Mouse (Mus musculus): ENCODE measurements at regions not wholly inside any gene's neighbourhood (a gene's known extent, or its start where the extent isn't known, plus 50 kb on each side); places are given as distances from the start of the nearest gene placed in this dataset.
"Not testable (repeated sequence)": the region's sequence is repeated elsewhere in the genome, so short reads cannot be mapped to it uniquely, and the experiment has no call there.

DNA sequence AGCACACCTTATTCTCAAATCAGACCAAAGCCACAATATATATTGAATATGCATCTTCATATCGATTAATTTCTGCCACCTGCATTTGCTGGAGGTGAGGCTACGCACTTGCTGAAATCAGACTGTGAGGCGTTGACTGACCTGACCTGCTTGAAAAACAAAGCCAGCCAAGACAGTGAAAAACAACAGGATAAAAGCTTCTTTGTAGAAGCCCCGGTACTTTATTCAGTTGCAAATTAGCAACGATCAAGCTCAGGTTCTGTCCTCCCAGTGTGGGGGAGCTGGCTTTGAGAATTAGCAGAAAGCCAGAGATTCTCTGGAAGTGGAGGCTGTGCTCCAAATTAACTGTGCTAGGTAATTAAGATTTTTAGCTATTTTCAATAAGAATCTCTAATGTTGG, 100.6 kb downstream of the Vmn2r79 start:
- DNase-seq, result no peak

DNA sequence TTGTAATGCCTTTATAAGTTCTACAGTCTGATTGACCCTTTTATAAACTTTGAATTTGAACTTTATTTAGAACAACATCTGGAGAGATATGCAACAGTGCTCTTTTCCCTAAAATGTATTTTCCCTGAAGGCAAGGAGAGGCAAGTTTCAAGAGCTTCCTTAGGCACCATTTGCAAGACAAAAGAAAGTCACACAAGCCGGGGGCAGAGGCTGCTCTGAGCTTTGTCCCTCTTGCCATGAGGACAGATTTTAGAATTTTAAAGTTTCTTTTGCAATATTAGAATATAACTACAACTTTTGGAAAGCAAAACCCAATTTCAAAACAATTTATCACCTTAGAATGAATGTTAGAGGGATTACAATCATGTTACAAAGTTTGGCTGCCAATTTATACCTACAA, 103.7 kb downstream of the Vmn2r79 start:
- DNase-seq, result not testable (repeated sequence)

DNA sequence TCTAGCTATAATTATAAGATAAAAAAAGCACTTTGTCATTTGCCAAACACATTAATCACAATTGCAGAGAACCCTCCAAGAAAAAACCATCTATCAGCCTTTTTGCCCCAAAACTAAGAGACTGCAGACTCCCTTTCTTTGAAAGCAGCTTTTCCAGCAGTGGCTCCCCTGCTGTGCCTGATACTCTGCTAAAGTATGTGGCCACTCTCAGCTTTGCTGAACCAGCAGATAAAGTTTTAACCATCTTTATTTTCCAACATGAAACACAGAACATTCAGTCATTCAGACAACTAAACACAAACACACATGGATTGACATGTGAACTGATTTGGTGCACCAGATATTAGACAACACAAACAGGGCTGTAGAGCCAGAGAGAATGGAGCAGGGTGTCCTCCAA, 104.5 kb downstream of the Vmn2r79 start:
- DNase-seq, result not testable (repeated sequence)

DNA sequence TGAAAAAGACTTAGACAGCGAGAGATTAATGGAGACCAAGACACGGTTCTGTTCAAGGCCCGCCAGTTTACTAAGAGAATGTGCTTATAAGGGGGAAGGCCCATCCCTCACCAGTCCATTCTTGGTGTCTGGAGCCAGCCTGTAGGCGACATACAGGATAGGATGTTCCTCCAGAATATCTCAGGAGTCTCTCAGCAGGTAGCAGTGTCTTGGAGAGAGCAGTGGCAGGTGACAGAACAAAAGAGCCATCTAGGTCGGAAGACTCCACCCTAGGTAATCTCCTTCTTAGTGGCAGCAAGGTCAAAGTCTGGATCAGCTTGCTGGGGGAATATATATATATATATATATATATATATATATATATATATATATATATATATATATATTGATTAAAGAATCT, 105.4 kb downstream of the Vmn2r79 start:
- not testable (repeated sequence) for DNase-seq

DNA sequence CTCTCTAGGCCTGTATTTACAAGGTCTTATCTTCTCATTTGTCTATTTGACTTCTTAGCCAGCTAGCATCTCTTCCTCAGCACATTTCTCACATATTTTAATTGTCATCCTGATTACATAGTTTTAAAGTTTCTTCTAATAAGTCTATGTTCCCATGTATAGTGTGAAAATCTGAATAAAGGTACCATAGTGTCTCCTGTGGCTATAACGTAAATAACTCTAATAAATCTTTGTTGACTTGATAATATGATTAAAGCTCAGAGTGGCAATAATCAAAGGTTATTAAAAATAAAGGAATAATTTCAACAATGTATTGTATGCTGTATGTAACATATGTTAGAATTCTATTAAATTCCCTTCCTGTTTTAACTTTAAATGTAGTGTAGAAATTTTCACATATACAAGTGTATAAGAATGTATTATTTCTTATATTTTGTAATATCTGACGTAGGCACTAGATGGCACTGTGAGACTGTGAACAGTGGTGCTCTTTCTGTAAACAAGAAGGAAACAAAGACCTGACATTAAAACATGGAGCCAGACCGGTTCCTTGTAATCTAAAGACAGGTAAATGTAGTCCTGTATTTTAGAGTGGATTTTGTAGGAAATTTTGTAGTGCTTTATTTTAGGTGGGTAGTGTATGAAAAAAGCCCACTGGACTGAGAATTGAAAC, 114.5 kb downstream of the Vmn2r79 start:
- DNase-seq, result peak; percentile 41 to 76

DNA sequence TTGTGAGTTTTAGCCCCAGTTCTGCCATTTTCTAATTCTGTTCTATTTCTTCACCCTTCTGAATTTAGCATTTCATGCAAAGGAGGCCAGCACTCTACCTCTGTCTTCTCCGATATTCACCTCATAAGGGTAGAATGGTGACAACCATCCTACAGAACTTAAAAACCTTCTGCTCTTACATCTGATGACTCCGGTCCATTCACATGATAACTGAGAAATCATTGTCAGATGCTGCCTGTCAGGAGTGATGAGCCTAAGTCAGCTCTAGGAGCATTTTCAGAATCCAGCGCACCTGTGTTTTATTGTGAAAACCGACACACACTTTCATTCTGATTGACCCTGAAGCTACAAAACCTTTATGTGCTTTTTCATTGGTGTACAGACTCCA, 115.1 kb downstream of the Vmn2r79 start:
- peak; percentile 7 to 40 for DNase-seq

DNA sequence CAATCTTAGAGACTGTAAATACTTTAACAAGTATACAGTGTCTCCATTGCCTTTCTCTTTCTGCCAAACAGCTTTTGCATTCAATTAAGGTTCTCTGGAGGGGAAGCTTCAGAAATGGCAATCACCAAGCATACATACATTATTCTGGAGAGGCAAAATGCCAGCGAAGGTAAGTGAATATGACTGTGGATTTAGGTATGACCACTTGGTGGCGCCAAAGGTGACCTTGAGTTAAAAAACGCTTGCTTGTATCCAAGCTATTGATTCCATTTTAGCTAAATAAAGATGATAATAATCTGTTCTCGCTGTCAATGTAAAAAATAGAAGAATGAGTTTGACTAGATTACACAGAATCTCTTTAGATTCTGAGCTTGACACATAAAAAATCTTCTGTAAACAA, 117.7 kb downstream of the Vmn2r79 start:
- DNase-seq, result peak; percentile 70 to 77

DNA sequence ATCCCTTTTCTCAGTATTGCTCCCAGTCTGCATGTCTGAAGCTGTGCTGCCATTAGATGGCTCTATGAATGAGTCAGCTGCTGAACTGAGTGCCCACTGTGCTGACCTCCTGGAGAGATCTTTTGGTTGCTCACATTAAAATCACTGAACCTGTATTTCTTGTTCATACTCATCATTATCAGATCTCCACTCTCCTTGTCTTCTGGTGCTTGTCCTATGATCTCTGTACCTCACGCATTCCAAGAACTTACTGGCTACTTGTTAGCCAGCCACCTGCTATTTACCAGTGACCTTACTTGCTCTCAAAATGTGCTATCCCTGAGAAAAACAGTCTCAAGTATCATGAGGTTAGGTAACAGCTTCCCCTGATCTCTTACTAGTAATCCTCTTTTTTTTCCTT, 123.4 kb upstream of the Nox4 start:
- no peak for DNase-seq

DNA sequence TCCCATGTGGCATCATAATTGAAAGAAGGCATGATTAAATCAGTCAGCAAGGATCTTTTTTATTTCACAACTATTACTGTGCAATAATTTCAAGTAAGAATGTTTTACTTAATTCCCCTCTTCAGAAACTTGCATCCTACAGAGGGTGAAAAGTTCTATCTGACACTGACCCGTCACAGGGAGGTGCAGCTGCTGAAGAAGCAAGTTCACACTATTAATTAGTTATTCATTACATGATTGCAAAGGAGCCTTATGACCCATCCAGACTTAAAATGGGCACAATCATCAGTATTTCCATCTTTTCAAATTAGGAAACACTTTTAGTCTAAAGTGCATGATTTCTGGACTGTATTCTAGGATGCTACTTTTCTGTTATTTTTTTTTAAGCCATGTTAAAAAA, 100.0 kb upstream of the Nox4 start:
- no peak for DNase-seq

DNA sequence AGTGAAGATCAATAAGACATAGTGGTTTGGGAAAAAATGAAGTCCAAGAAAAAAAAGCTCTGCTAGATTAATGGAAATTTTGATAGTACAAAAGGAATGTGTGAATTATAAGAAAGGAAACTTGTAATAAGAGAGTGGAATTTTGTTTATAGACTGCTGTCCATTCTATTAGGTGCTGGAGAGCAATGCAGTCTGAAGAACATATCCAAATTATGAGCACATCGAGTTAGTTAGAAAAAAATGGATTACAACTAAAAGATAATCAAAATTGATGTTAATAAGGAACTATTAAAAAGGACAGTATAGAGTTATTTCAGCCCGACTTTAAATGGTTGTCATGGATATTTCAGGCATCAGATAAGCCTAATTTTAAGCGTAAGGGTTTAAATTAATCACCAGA, 98.2 kb upstream of the Nox4 start:
- no peak for DNase-seq

DNA sequence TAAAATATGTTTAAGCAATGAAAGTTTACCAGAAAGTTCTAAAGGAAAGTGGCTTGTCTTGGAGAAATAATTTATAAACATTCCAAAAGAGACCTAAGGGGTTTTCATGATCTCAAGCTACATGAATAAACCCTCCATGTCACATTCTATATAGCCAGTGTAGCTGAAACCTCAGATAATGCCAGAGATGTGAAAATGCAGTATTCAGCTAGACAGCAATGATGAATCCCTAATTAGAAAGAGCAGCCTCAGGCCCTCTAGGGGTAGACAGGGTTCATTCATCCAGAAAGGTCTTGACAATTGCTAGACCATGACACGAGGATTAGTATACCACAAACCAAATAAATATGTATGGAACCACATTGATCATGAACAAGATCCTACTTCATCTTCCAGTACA, 97.2 kb upstream of the Nox4 start:
- no peak for DNase-seq

DNA sequence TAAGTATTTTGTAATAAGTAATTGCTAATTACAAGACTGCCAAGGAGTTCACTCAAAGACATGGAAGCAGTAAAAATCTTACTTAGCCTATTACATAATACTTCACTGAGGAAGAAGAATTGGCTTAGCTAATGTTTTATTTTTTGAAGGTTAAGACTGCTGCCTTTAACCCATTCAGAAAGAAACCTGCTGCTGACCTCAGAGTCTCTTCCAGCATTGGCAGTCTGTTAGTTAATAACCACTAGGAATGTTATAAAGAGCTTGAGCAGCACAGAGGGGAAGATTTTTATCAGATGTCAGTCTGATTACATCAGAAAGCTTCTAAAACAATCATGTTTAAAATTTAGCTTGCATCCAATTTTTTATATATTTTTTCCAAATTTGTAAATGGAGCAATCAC, 94.9 kb upstream of the Nox4 start:
- DNase-seq, result no peak

DNA sequence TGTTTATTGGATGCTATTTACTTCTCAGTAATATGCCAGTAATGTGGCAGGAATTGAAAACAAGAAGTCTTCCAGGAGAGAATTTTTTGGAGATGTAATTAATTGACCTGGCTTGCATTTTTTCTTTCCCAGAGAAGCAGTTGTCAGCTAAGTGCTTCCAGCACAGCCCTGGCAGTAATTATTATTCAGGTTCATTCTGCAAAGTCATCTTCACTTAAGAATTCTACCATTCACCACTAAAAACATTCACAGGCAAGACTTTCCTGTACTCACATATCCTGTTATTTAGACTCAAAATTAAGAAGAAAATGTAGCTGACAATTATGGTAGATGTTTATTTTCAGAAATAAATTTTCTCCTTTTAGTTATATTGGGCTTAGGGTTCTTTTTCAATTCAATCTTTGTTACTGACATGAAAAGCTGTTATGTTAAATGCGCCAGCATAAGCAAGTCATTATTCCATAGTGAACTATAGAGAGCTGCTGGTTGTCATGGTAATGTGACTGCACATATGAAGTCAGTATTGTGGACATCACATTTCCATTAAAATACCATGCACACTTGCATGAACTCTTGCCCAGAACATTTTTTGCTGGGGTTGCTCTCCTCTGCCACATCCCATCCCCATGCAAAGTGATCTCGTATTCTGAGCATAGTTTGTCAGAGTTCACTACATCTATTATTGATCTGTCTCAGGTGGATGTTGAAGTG, 59.3 kb upstream of the Nox4 start:
- no peak for DNase-seq

DNA sequence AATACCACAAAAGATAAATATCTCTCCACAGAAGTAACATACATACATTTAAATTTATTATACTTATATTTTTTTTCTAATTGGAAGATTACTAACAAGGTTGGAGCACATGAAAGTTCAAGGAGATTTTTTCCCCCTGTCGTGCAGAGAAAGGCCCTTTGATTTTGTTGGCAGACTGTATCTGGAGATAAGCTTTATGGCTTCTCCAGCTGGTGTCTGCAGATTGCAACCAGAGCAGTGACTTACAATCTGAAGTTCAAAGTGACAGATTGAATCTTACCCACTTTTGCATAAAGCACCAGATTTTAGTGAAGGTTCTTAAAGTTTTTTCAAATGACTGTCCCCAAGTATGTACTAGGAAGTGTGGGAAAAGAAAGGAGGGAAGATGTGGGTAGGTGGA, 50.2 kb upstream of the Nox4 start:
- no peak for DNase-seq

Data from cerebellum, postnatal 10 days (tissue).